Mouse (Mus musculus) hindbrain, embryonic 11.5 days (tissue): ENCODE results near the gene Cacfd1. TPM values are rescaled to one million over a fixed set of nuclear protein-coding genes. Genes with fewer than 3 reads are reported as not detected.

ENCODE experiments used
- ATAC-seq: fragments of 200-750 bp; cut with Nextera tagmentation; 2 replicates; pipeline ENCODE4 v1.8.0; 2017; ENCODE audit warnings: mild to moderate bottlenecking, moderate TSS enrichment, moderate library complexity; ENCODE audit not compliant: low FRiP score
- DNase-seq: peaks from one replicate; pipeline ENCODE4 v3.0.0-alpha.2; 2015; ENCODE audit warnings: low spot score
- H3K27ac ChIP-seq: fragments of 300-500 bp; sonication (generic); 2 replicates; pipeline ENCODE4 v1.5.1; 2014; ENCODE audit warnings: mild to moderate bottlenecking, low read depth, low read length
- H3K27me3 ChIP-seq: fragments of 300-500 bp; sonication (generic); 2 replicates; pipeline ENCODE4 v1.6.1; 2014; ENCODE audit warnings: mild to moderate bottlenecking, low read length, moderate library complexity, mixed read lengths; ENCODE audit not compliant: control insufficient read depth, insufficient read depth
- H3K36me3 ChIP-seq: fragments of 300-500 bp; sonication (generic); 2 replicates; pipeline ENCODE4 v1.6.1; 2014; ENCODE audit warnings: mild to moderate bottlenecking, low read length, moderate library complexity, mixed read lengths; ENCODE audit not compliant: control insufficient read depth, insufficient read depth
- H3K4me1 ChIP-seq: fragments of 300-500 bp; sonication (generic); replicated peaks from 2 replicates; pipeline ENCODE4 v1.6.1; 2014; ENCODE audit warnings: low read length, mixed read lengths; ENCODE audit not compliant: control insufficient read depth, insufficient read depth
- H3K4me2 ChIP-seq: fragments of 300-500 bp; sonication (generic); replicated peaks from 2 replicates; pipeline ENCODE4 v1.6.1; 2014; ENCODE audit warnings: mild to moderate bottlenecking, low read depth, low read length
- H3K4me3 ChIP-seq: fragments of 300-500 bp; sonication (generic); 2 replicates; pipeline ENCODE4 v1.5.1; 2014; ENCODE audit warnings: low read depth, low read length
- H3K9ac ChIP-seq: fragments of 300-500 bp; sonication (generic); 2 replicates; pipeline ENCODE4 v1.6.1; 2014; ENCODE audit warnings: low read depth, low read length
- H3K9me3 ChIP-seq: fragments of 300-500 bp; sonication (generic); 2 replicates; pipeline ENCODE4 v1.6.1; 2016; ENCODE audit warnings: low read length; ENCODE audit not compliant: control insufficient read depth
- WGBS: fragments of 180-500 bp; shearing (Covaris S2); extraction: QIAGEN DNeasy Blood & Tissue Kit; methylation state at CpG from one replicate; pipeline ENCODE4 v1.1.7; 2014; 5-methylcytosine and 5-hydroxymethylcytosine counted together
- polyA plus RNA-seq: library from polyadenylated mRNA; unstranded; fragments of >200 nt; fragmentation: Nextera tagmentation; extraction: Ambion mirVana; gene quantifications from 2 replicates; pipeline ENCODE4 v1.2.1, GENCODE M21; 2014

Gene Cacfd1
- polyA plus RNA-seq, 1 experiment from 2014 or later: 91.7 TPM

- 79% methylated on average over 2 of the region's 2 CpGs for WGBS
- DNase-seq: no peak
- H3K27me3 ChIP-seq: no peaks in the 10 kb centered on the region
Observed at GRCm38 (mm10) chr2:27032361-27032760, 22.6 kb downstream of the Cacfd1 start.

GRCm38 (mm10) chr2:27036003-27036402, 26.3 kb downstream of the Cacfd1 start:
- H3K36me3 ChIP-seq: no peaks in the 10 kb centered on the region
- no peaks in the 10 kb centered on the region for H3K27me3 ChIP-seq
- 88% methylated on average over 3 of the region's 3 CpGs for WGBS
- DNase-seq: no peak
- H3K4me1 ChIP-seq: no peaks in the 10 kb centered on the region
- H3K4me3 ChIP-seq: no peak overlapping the region
- no peak overlapping the region for H3K9ac ChIP-seq
- H3K4me2 ChIP-seq: no peak overlapping the region
- H3K27ac ChIP-seq: no peak overlapping the region
- H3K9me3 ChIP-seq: no peaks in the 10 kb centered on the region
- no peak for ATAC-seq

More at GRCm38 (mm10) chr2:27032361-27032760, 22.6 kb downstream of the Cacfd1 start:
- ATAC-seq: no peak
- Histone ChIP-seq H3K9me3 (no peaks in the 10 kb centered on the region), H3K36me3 (no peaks in the 10 kb centered on the region), H3K4me1 (no peaks in the 10 kb centered on the region), H3K4me3 (no peak overlapping the region), H3K4me2 (no peak overlapping the region), H3K27ac (no peak overlapping the region), H3K9ac (no peak overlapping the region)

GRCm38 (mm10) chr2:27037008-27037407, 27.3 kb downstream of the Cacfd1 start:
- H3K4me3 ChIP-seq: no peak overlapping the region
- no peaks in the 10 kb centered on the region for H3K36me3 ChIP-seq
- H3K4me1 ChIP-seq: no peaks in the 10 kb centered on the region
- WGBS: 62% methylated on average over 4 of the region's 4 CpGs
- no peak for ATAC-seq
- no peak overlapping the region for H3K9ac ChIP-seq
- no peak overlapping the region for H3K27ac ChIP-seq
- no peaks in the 10 kb centered on the region for H3K27me3 ChIP-seq
- DNase-seq: no peak
- no peaks in the 10 kb centered on the region for H3K9me3 ChIP-seq
- no peak overlapping the region for H3K4me2 ChIP-seq

DNA sequence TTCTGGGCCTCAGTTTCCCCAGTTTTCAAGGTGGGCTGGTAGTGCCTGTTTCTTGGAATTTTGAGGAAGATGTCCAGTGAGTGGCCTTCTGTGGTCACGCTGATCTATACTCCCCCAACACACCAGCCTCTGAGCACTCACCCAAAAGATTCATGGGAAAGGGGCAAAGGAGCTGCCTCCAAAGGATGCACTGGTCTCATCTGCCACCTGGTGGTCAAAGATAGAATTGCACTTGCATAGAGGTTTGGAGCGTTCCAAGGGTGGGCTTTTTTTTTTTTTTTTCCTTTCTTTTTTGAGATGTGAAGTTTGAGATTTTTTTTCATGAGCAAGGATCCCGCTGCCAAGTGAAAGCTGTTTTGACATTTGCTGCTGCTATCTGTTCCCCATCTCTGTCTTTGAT, 28.9 kb downstream of the Cacfd1 start:
- H3K36me3 ChIP-seq: no peaks in the 10 kb centered on the region
- no peaks in the 10 kb centered on the region for H3K4me1 ChIP-seq
- no peak for ATAC-seq
- no peak overlapping the region for H3K4me3 ChIP-seq
- 4% methylated on average over 3 of the region's 3 CpGs for WGBS
- H3K9me3 ChIP-seq: no peaks in the 10 kb centered on the region
- peak; percentile 89 for DNase-seq
- no peak overlapping the region for H3K9ac ChIP-seq
- no peak overlapping the region for H3K4me2 ChIP-seq
- no peak overlapping the region for H3K27ac ChIP-seq
- no peaks in the 10 kb centered on the region for H3K27me3 ChIP-seq

DNA sequence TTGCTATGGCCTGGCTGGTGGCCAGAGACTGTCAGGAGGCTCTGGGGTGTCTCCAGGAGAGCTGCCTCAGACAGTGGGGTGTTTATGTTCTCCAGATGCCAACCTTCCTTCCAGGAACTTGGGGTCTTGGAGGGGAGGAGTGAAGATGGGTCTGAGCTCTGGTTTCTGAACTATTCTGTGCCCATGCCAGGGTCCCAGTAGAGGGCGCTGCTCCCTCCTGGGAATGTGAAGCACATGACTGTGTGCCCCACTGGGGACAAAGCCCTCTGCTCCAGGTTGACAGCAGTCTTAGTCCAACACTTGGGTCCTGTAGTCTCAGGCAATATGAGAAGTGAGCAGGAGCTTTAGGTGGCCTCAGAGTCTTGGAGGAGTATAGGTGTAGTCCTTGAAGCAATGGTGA, 29.6 kb downstream of the Cacfd1 start:
- ATAC-seq: no peak; the same call in 1 of the 2 replicates
- no peak overlapping the region for H3K9ac ChIP-seq
- H3K4me1 ChIP-seq: no peaks in the 10 kb centered on the region
- H3K27ac ChIP-seq: no peak overlapping the region
- H3K36me3 ChIP-seq: no peaks in the 10 kb centered on the region
- no peak overlapping the region for H3K4me3 ChIP-seq
- no peaks in the 10 kb centered on the region for H3K9me3 ChIP-seq
- peak; percentile 45 for DNase-seq
- no peaks in the 10 kb centered on the region for H3K27me3 ChIP-seq
- 7% methylated on average over 1 of the region's 1 CpGs for WGBS
- no peak overlapping the region for H3K4me2 ChIP-seq

- Histone ChIP-seq H3K9ac (no peak overlapping the region), H3K27me3 (no peaks in the 10 kb centered on the region), H3K4me2 (no peak overlapping the region), H3K27ac (no peak overlapping the region), H3K4me1 (no peaks in the 10 kb centered on the region), H3K4me3 (no peak overlapping the region), H3K9me3 (no peaks in the 10 kb centered on the region), H3K36me3 (no peaks in the 10 kb centered on the region)
- 68% methylated on average over 8 of the region's 8 CpGs for WGBS
- ATAC-seq: no peak
- no peak for DNase-seq
Observed at GRCm38 (mm10) chr2:27042131-27042844, 32.6 kb downstream of the Cacfd1 start.

DNA sequence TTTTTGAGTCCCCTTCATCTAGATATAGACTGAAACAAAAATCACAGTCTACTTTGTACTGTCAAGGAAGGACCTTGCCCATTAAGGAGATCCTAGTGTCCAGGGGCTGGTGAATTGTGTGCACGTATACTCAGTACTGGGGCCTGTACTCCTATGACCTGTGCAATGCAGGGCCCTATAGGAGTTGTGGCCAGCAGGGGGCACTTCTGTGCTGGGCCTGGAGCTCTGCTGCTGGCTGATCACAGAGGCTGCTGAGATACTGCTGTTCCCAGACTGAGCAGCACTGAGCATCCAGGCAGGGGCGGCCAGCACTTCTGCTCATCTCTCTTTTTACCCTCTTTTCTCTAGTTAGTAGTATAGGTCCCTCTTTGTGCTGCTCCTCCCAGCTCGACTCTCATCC, 33.7 kb downstream of the Cacfd1 start:
- WGBS: 40% methylated on average over 3 of the region's 3 CpGs
- Histone ChIP-seq H3K4me1 (no peaks in the 10 kb centered on the region), H3K9me3 (no peaks in the 10 kb centered on the region), H3K27me3 (no peaks in the 10 kb centered on the region), H3K9ac (no peak overlapping the region), H3K4me3 (no peak overlapping the region), H3K27ac (no peak overlapping the region), H3K36me3 (no peaks in the 10 kb centered on the region), H3K4me2 (no peak overlapping the region)
- DNase-seq: peak; percentile 90
- peak; percentile 78 for ATAC-seq

DNA sequence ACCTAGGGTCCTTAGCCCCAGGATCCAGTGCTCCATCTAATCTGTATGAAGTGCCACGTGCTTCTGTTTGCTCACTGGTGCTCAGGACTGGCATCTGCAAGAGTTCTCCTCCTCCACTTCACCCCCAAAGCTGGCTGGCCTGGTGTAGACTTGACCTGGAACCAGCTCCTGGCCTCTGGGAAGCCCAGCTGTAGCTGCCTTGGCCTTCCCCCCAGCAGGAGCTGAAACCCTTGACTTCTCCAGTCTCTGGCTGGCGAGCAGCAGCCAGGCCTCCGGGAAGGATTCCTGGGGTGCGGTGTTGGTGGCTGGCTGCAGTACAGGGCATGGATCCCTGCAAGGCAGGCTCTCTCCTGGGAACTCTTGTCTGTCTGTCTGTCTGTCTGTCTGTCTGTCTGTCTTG, 34.4 kb downstream of the Cacfd1 start:
- Histone ChIP-seq H3K27ac (no peak overlapping the region), H3K9me3 (no peaks in the 10 kb centered on the region), H3K9ac (no peak overlapping the region), H3K36me3 (no peaks in the 10 kb centered on the region), H3K4me1 (no peaks in the 10 kb centered on the region), H3K27me3 (no peaks in the 10 kb centered on the region), H3K4me3 (no peak overlapping the region), H3K4me2 (no peak overlapping the region)
- DNase-seq: no peak
- ATAC-seq: no peak
- 70% methylated on average over 4 of the region's 4 CpGs for WGBS

GRCm38 (mm10) chr2:27044641-27045040, 34.9 kb downstream of the Cacfd1 start:
- H3K36me3 ChIP-seq: no peaks in the 10 kb centered on the region
- DNase-seq: no peak
- WGBS: 78% methylated on average over 3 of the region's 3 CpGs

More at GRCm38 (mm10) chr2:27044641-27045040, 34.9 kb downstream of the Cacfd1 start:
- ATAC-seq: no peak
- H3K4me3 ChIP-seq: no peak overlapping the region
- H3K27ac ChIP-seq: no peak overlapping the region
- no peaks in the 10 kb centered on the region for H3K9me3 ChIP-seq
- H3K27me3 ChIP-seq: no peaks in the 10 kb centered on the region
- no peak overlapping the region for H3K4me2 ChIP-seq
- no peaks in the 10 kb centered on the region for H3K4me1 ChIP-seq
- no peak overlapping the region for H3K9ac ChIP-seq
